Mouse (Mus musculus) MEL (cell line): ENCODE results near the gene Slc7a6os.

Experiments used
- CHD1 ChIP-seq: IDR thresholded peaks from 2 replicates; pipeline ENCODE4 v1.6.1; 2012; ENCODE audit warnings: low read depth, mild to moderate bottlenecking, inconsistent platforms, low read length, improper control_type of control experiment
- CTCF ChIP-seq, 3 experiments: IDR thresholded peaks in 2 of 3; conservative IDR thresholded peaks in 1 of 3; 2 replicates each; pipeline ENCODE4 v1.5.1; 2011 to 2012; ENCODE audit warnings: low read length in 3 of 3, low read depth in 2 of 3, mild to moderate bottlenecking in 2 of 3, improper control_type of control experiment in 1 of 3, inconsistent platforms in 1 of 3, mixed read lengths in 1 of 3, moderate library complexity in 1 of 3; ENCODE audit not compliant: control insufficient read depth in 1 of 3, insufficient read depth in 1 of 3, poor library complexity in 1 of 3, severe bottlenecking in 1 of 3
- ETS1 ChIP-seq: IDR thresholded peaks from 2 replicates; pipeline ENCODE4 v1.6.1; 2012; ENCODE audit warnings: low read depth, mild to moderate bottlenecking, inconsistent platforms, low read length, improper control_type of control experiment, moderate library complexity
- GABPA ChIP-seq: IDR thresholded peaks from 2 replicates; pipeline ENCODE4 v1.6.1; 2012; ENCODE audit warnings: low read depth, mild to moderate bottlenecking, inconsistent platforms, low read length, improper control_type of control experiment, moderate library complexity
- HCFC1 ChIP-seq: IDR thresholded peaks from 2 replicates; pipeline ENCODE4 v1.6.1; 2012; ENCODE audit warnings: low read depth, mild to moderate bottlenecking, inconsistent platforms, low read length, improper control_type of control experiment, moderate library complexity
- MYC ChIP-seq: IDR thresholded peaks from 2 replicates; pipeline ENCODE4 v1.6.1; 2011; ENCODE audit warnings: low read depth, mild to moderate bottlenecking, low read length, improper control_type of control experiment, moderate library complexity
- POLR2A ChIP-seq, 2 experiments: IDR thresholded peaks; 2 replicates each; pipeline ENCODE4 v1.6.1; 2011 to 2012; ENCODE audit warnings: low read length in 2 of 2, mild to moderate bottlenecking in 2 of 2, control low read depth in 1 of 2, improper control_type of control experiment in 1 of 2, low read depth in 1 of 2, moderate library complexity in 1 of 2; ENCODE audit not compliant: control insufficient read depth in 1 of 2, insufficient read depth in 1 of 2, poor library complexity in 1 of 2
- USF2 ChIP-seq, 2 experiments: IDR thresholded peaks; 2 replicates each; pipeline ENCODE4 v1.6.1; 2011 to 2012; ENCODE audit warnings: improper control_type of control experiment in 2 of 2, low read length in 2 of 2, borderline replicate concordance in 1 of 2, inconsistent platforms in 1 of 2, low read depth in 1 of 2, mild to moderate bottlenecking in 1 of 2; ENCODE audit not compliant: insufficient read depth in 1 of 2
- ZNF384 ChIP-seq: IDR thresholded peaks from 2 replicates; pipeline ENCODE4 v1.6.1; 2012; ENCODE audit warnings: low read depth, mild to moderate bottlenecking, inconsistent platforms, low read length, improper control_type of control experiment

DNA sequence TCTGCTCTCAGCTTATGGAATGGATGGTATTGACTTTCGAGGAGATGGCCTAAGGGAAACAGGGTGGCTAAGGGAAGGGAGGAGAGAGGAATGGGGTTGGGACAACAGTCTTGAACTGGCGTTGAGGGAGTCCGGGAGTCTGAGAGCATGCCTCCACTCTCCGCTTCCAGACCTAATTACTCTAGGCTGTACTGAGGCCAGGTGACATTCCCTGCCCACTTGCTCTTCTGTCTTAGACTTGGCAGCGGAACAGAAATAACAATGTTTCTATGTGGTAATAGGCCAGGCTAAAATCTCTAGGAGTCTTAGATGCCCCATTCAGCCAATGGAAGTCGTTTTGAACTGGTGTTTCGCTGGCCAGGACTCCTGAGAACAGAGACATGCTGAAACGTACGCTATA lies 59.7 kb downstream of the Slc7a6os start:
- TF ChIP-seq ZNF384, result no peak
- no peak for TF ChIP-seq GABPA
- TF ChIP-seq CHD1, result no peak
- no peak for TF ChIP-seq POLR2A (IDR thresholded peaks at IDR 0.05; ENCODE audit: control insufficient read depth in 1 of 2, insufficient read depth in 1 of 2, low read depth in 1 of 2, low read length in 2 of 2, poor library complexity in 1 of 2)
- TF ChIP-seq CTCF (IDR thresholded peaks at IDR 0.05 in 2 of 3, conservative IDR thresholded peaks at IDR 0.05 in 1 of 3; ENCODE audit: control insufficient read depth in 1 of 3, insufficient read depth in 1 of 3, low read depth in 2 of 3, low read length in 3 of 3, poor library complexity in 1 of 3, severe bottlenecking in 1 of 3), result no peak
- TF ChIP-seq HCFC1, result no peak
- no peak for TF ChIP-seq ETS1
- TF ChIP-seq USF2 (IDR thresholded peaks at IDR 0.05; ENCODE audit: borderline replicate concordance in 1 of 2, insufficient read depth in 1 of 2, low read depth in 1 of 2, low read length in 2 of 2), result no peak
- no peak for TF ChIP-seq MYC
